Mouse (Mus musculus): Measurements from ENCODE around the gene Lrch1.

- no peak for TF ChIP-seq HCFC1 (IDR thresholded peaks at IDR 0.05; ENCODE audit: borderline replicate concordance, insufficient read depth, low read length)
- TF ChIP-seq ZC3H11A (IDR thresholded peaks at IDR 0.05; ENCODE audit: borderline replicate concordance, low read depth, low read length): no peak
Observed at GRCm38 (mm10) chr14:74733397-74733796, 214.3 kb downstream of the Lrch1 start.

All from ES-E14 (cell line).